In genomic region chrX:103529185-103529584, GRCm38 (mm10) we compare ENCODE assay signal across 8 mouse cellular contexts.
DNase-seq lines count a peak whose midpoint lies in the region; ATAC-seq and TF ChIP-seq lines count a peak whose summit lies in the region.

No protein-coding gene starts in this region.

- peak; percentile 87 for DNase-seq in embryonic facial prominence, embryonic 11.5 days (ENCODE audit: low spot score)
- peak; percentile 77 for DNase-seq in limb, embryonic 10.5 days (ENCODE audit: low spot score)
- DNase-seq in midbrain, embryonic 10.5 days (ENCODE audit: low spot score): peak; percentile 70
- no peak for DNase-seq in adipocyte (ENCODE audit: low spot score)

- TF ChIP-seq CTCF in bone marrow, adult 2 months (IDR thresholded peaks at IDR 0.05; ENCODE audit: control insufficient read depth, insufficient read depth, low read length): no peak
- TF ChIP-seq CTCF in small intestine, adult 2 months (IDR thresholded peaks at IDR 0.05; ENCODE audit: extremely low read depth, insufficient read length, insufficient replicate concordance, low read depth, low read length): no peak

- H3K4me3 ChIP-seq in bone marrow, adult 2 months (replicated peaks; ENCODE audit: control insufficient read depth, low read depth, low read length): peak overlapping the region; percentile 33
- H3K4me3 ChIP-seq in embryonic facial prominence, embryonic 11.5 days (ENCODE audit: low read depth, low read length): no peak overlapping the region
- H3K4me3 ChIP-seq in intestine, embryonic 16.5 days (ENCODE audit: low read length): peak overlapping the region; percentile 24
- peak overlapping the region; percentile 30 for H3K4me3 ChIP-seq in limb, embryonic 10.5 days
- peak overlapping the region; percentile 32 for H3K4me3 ChIP-seq in midbrain, embryonic 10.5 days
- peak overlapping the region; percentile 38 for H3K4me3 ChIP-seq in small intestine, adult 2 months (ENCODE audit: low read depth, low read length)

- TF ChIP-seq POLR2A in bone marrow, adult 2 months (IDR thresholded peaks at IDR 0.05; ENCODE audit: borderline replicate concordance, control insufficient read depth, low read depth, low read length): no peak; the same call in 1 of the 2 replicates
- TF ChIP-seq POLR2A in small intestine, adult 2 months (IDR thresholded peaks at IDR 0.05; ENCODE audit: low read depth, low read length): no peak

- H3K9ac ChIP-seq in embryonic facial prominence, embryonic 11.5 days (replicated peaks; ENCODE audit: low read length): no peak overlapping the region
- peak overlapping the region; percentile 43; the same call in 1 of the 2 replicates for H3K9ac ChIP-seq in intestine, embryonic 16.5 days (ENCODE audit: low read depth, low read length)

- ATAC-seq in embryonic facial prominence, embryonic 11.5 days (replicated peaks; ENCODE audit: insufficient number of reproducible peaks, low FRiP score, low TSS enrichment, low read depth): peak; percentile 63; the same call in 1 of the 2 replicates
- peak; percentile 96 for ATAC-seq in granulocyte monocyte progenitor cell, adult 5-6 weeks (replicated peaks; ENCODE audit: poor library complexity, severe bottlenecking)
- peak; percentile 82 for ATAC-seq in intestine, embryonic 16.5 days

- H3K36me3 ChIP-seq in embryonic facial prominence, embryonic 11.5 days (replicated peaks; ENCODE audit: control insufficient read depth, insufficient read depth, low read depth, low read length): no peaks in the 10 kb centered on the region
- H3K36me3 ChIP-seq in intestine, embryonic 16.5 days (ENCODE audit: control insufficient read depth, insufficient read depth, low read length): no peaks in the 10 kb centered on the region
- no peaks in the 10 kb centered on the region for H3K36me3 ChIP-seq in limb, embryonic 10.5 days
- no peaks in the 10 kb centered on the region for H3K36me3 ChIP-seq in midbrain, embryonic 10.5 days
- H3K36me3 ChIP-seq in small intestine, adult 2 months (ENCODE audit: control insufficient read depth, insufficient read depth, low read length): no peaks in the 10 kb centered on the region

- no peaks in the 10 kb centered on the region for H3K27me3 ChIP-seq in embryonic facial prominence, embryonic 11.5 days (ENCODE audit: control insufficient read depth, insufficient read depth, low read length)
- H3K27me3 ChIP-seq in intestine, embryonic 16.5 days (replicated peaks; ENCODE audit: control insufficient read depth, insufficient read depth, low read length): no peaks in the 10 kb centered on the region
- no peaks in the 10 kb centered on the region; the same call in 1 of the 2 replicates for H3K27me3 ChIP-seq in limb, embryonic 10.5 days (ENCODE audit: low read depth, poor library complexity, severe bottlenecking)
- no peaks in the 10 kb centered on the region for H3K27me3 ChIP-seq in midbrain, embryonic 10.5 days (ENCODE audit: low read depth, poor library complexity, severe bottlenecking)
- no peaks in the 10 kb centered on the region for H3K27me3 ChIP-seq in small intestine, adult 2 months (ENCODE audit: control insufficient read depth, insufficient read depth, low read length)

- WGBS in bone marrow, adult 2 months: under 1% methylated on average over 23 of the region's 23 CpGs
- WGBS in embryonic facial prominence, embryonic 11.5 days: 0% methylated on average over 23 of the region's 23 CpGs
- 1% methylated on average over 23 of the region's 23 CpGs for WGBS in intestine, embryonic 16.5 days
- under 1% methylated on average over 20 of the region's 23 CpGs for WGBS in limb, embryonic 10.5 days
- 2% methylated on average over 23 of the region's 23 CpGs for WGBS in midbrain, embryonic 10.5 days
- 6% methylated on average over 23 of the region's 23 CpGs for WGBS in small intestine, adult 2 months

- H3K4me1 ChIP-seq in bone marrow, adult 2 months (ENCODE audit: control insufficient read depth, insufficient read depth, low read length): no peaks in the 10 kb centered on the region; the same call in 1 of the 2 replicates
- H3K4me1 ChIP-seq in embryonic facial prominence, embryonic 11.5 days (ENCODE audit: control insufficient read depth, insufficient read depth, low read length): no peaks in the 10 kb centered on the region
- H3K4me1 ChIP-seq in intestine, embryonic 16.5 days (ENCODE audit: control insufficient read depth, insufficient read depth, low read length): no peaks in the 10 kb centered on the region
- H3K4me1 ChIP-seq in limb, embryonic 10.5 days: peaks cover 13% of the 10 kb centered on the region
- H3K4me1 ChIP-seq in midbrain, embryonic 10.5 days: peaks cover 33% of the 10 kb centered on the region
- no peaks in the 10 kb centered on the region for H3K4me1 ChIP-seq in small intestine, adult 2 months (ENCODE audit: control insufficient read depth, insufficient read depth, insufficient read length, low read length)

- H3K9me3 ChIP-seq in embryonic facial prominence, embryonic 11.5 days (replicated peaks; ENCODE audit: control insufficient read depth, low read length): no peaks in the 10 kb centered on the region
- H3K9me3 ChIP-seq in intestine, embryonic 16.5 days (ENCODE audit: control insufficient read depth, low read length): no peaks in the 10 kb centered on the region
- no peaks in the 10 kb centered on the region for H3K9me3 ChIP-seq in limb, embryonic 10.5 days (replicated peaks)
- H3K9me3 ChIP-seq in midbrain, embryonic 10.5 days (replicated peaks): no peaks in the 10 kb centered on the region

- H3K4me2 ChIP-seq in embryonic facial prominence, embryonic 11.5 days (ENCODE audit: low read depth, low read length): 0 out of 2 replicates have a peak overlapping the region, but pooled peaks have one; percentile 17
- H3K4me2 ChIP-seq in intestine, embryonic 16.5 days (ENCODE audit: low read depth, low read length): peak overlapping the region; percentile 44

- no peak overlapping the region for H3K27ac ChIP-seq in bone marrow, adult 2 months (ENCODE audit: control insufficient read depth, insufficient read depth, low read depth, low read length, poor library complexity)
- no peak overlapping the region; the same call in 1 of the 2 replicates for H3K27ac ChIP-seq in embryonic facial prominence, embryonic 11.5 days (replicated peaks; ENCODE audit: low read depth, low read length)
- no peak overlapping the region for H3K27ac ChIP-seq in intestine, embryonic 16.5 days (ENCODE audit: low read length)
- peak overlapping the region; percentile 53; the same call in 1 of the 2 replicates for H3K27ac ChIP-seq in limb, embryonic 10.5 days
- H3K27ac ChIP-seq in midbrain, embryonic 10.5 days (replicated peaks): peak overlapping the region; percentile 65
- H3K27ac ChIP-seq in small intestine, adult 2 months (ENCODE audit: insufficient read depth, low read depth, low read length): no peak overlapping the region

Comparison
In these comparisons a context has a peak if more than half of its experiments do, and no peak if none do; other contexts are left out.
1. H3K27ac ChIP-seq: peak in limb, embryonic 10.5 days (single experiment) and midbrain, embryonic 10.5 days (single experiment); none in bone marrow, adult 2 months (single experiment), embryonic facial prominence, embryonic 11.5 days (single experiment), intestine, embryonic 16.5 days (single experiment) and small intestine, adult 2 months (single experiment).
2. Peak in every context shown above with its lines, with median percentiles within 50 percentile points of each other: ATAC-seq.